Mouse (Mus musculus): ENCODE measurements at regions not wholly inside any gene's neighbourhood (a gene's known extent, or its start where the extent isn't known, plus 50 kb on each side); places are given as distances from the start of the nearest gene placed in this dataset.

DNA sequence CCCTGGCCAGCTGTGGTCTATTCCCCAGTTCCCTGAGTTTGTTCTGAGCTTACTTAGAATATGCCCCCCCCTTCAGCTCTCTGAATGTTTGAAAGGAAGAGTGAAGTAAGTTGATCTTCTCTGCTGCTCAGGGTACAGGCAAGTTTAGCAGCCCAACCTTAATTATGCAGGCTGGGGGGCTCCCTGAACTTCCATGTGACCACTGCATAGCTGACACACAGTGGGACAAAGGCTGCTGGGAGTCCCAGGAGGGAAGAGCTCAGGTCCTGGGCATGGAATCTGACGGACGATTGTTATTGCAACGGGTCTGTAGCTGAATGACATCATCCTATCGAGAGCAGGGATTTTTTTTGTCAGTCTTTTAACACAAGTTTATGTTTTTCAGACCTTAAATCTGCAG lies 148.8 kb downstream of the Ttc32 start:
- DNase-seq (ENCODE audit: low spot score): no peak
- no peak overlapping the region for H3K9ac ChIP-seq (ENCODE audit: low read length)
- H3K27ac ChIP-seq (replicated peaks): no peak overlapping the region
- H3K36me3 ChIP-seq (ENCODE audit: control insufficient read depth, insufficient read depth, low read length): no peaks in the 10 kb centered on the region
- H3K4me3 ChIP-seq (ENCODE audit: low read depth, low read length): no peak overlapping the region
- no peaks in the 10 kb centered on the region for H3K4me1 ChIP-seq (replicated peaks; ENCODE audit: control insufficient read depth, insufficient read depth)
- ATAC-seq (ENCODE audit: low FRiP score, low TSS enrichment): no peak
- H3K27me3 ChIP-seq (ENCODE audit: control insufficient read depth, insufficient read depth, low read length): no peaks in the 10 kb centered on the region
- TF ChIP-seq CTCF (IDR thresholded peaks at IDR 0.05; ENCODE audit: low read depth) (no peak), EP300 (optimal IDR thresholded peaks at IDR 0.05) (no peak)
- 27% methylated on average over 4 of the region's 4 CpGs for WGBS
- no peak overlapping the region for H3K4me2 ChIP-seq (replicated peaks; ENCODE audit: low read depth)
- H3K9me3 ChIP-seq (ENCODE audit: control insufficient read depth, low read length): no peaks in the 10 kb centered on the region

DNA sequence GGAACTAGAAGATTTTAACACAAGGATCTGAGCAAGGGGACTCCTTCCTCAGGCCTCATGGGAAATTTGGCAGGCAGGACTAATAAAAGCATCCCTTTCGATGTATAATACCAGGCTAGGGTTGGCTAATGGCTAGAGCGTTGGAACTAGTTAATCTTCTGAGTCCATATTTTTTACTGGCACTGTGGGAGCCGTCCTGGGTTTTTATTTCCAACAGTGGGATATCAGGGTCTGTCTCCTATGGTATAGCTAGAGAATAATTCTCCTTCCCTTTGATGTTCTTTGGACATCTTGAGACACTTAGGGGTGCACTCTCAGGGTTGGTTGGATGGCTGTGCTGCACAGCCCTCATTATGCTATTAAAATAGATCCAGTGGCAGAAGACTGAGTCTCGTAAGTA lies 150.9 kb downstream of the Ttc32 start:
- DNase-seq (ENCODE audit: low spot score) (no peak), ATAC-seq (ENCODE audit: low FRiP score, low TSS enrichment) (no peak)
- 85% methylated on average over 4 of the region's 4 CpGs for WGBS
- TF ChIP-seq EP300 (optimal IDR thresholded peaks at IDR 0.05): no peak
- TF ChIP-seq CTCF (IDR thresholded peaks at IDR 0.05; ENCODE audit: low read depth): no peak
- Histone ChIP-seq H3K27ac (replicated peaks) (no peak overlapping the region), H3K9ac (ENCODE audit: low read length) (no peak overlapping the region), H3K4me2 (replicated peaks; ENCODE audit: low read depth) (no peak overlapping the region), H3K4me1 (replicated peaks; ENCODE audit: control insufficient read depth, insufficient read depth) (no peaks in the 10 kb centered on the region), H3K27me3 (ENCODE audit: control insufficient read depth, insufficient read depth, low read length) (no peaks in the 10 kb centered on the region), H3K9me3 (ENCODE audit: control insufficient read depth, low read length) (no peaks in the 10 kb centered on the region), H3K36me3 (ENCODE audit: control insufficient read depth, insufficient read depth, low read length) (no peaks in the 10 kb centered on the region), H3K4me3 (ENCODE audit: low read depth, low read length) (no peak overlapping the region)

DNA sequence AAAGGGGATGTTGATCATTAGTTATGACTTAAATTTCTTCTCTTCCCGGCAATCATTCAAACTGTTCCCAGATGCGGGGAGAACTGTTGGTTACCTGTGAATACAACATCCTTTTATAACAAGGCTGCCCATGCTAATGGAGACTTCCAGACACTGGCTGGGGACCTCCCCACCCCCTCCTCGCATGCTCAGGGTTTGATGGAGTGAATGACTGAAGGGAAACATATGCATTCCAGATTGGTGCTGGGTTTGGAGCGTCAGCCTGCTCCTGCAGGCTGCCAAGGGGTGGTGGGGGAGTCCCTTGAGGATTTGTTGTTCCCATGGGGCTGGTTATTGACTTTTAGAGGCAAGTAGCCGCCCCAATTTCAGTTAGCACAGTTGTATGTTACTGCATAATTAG lies 161.9 kb downstream of the Ttc32 start:
- H3K27ac ChIP-seq (replicated peaks): no peak overlapping the region
- ATAC-seq (ENCODE audit: low FRiP score, low TSS enrichment) (no peak), DNase-seq (ENCODE audit: low spot score) (no peak)
- H3K4me3 ChIP-seq (ENCODE audit: low read depth, low read length): no peak overlapping the region
- no peak overlapping the region for H3K4me2 ChIP-seq (replicated peaks; ENCODE audit: low read depth)
- no peak overlapping the region for H3K9ac ChIP-seq (ENCODE audit: low read length)
- no peaks in the 10 kb centered on the region for H3K36me3 ChIP-seq (ENCODE audit: control insufficient read depth, insufficient read depth, low read length)
- 71% methylated on average over 5 of the region's 5 CpGs for WGBS
- H3K9me3 ChIP-seq (ENCODE audit: control insufficient read depth, low read length): no peaks in the 10 kb centered on the region
- no peaks in the 10 kb centered on the region for H3K4me1 ChIP-seq (replicated peaks; ENCODE audit: control insufficient read depth, insufficient read depth)
- no peaks in the 10 kb centered on the region for H3K27me3 ChIP-seq (ENCODE audit: control insufficient read depth, insufficient read depth, low read length)
- TF ChIP-seq EP300 (optimal IDR thresholded peaks at IDR 0.05): no peak
- TF ChIP-seq CTCF (IDR thresholded peaks at IDR 0.05; ENCODE audit: low read depth): no peak

DNA sequence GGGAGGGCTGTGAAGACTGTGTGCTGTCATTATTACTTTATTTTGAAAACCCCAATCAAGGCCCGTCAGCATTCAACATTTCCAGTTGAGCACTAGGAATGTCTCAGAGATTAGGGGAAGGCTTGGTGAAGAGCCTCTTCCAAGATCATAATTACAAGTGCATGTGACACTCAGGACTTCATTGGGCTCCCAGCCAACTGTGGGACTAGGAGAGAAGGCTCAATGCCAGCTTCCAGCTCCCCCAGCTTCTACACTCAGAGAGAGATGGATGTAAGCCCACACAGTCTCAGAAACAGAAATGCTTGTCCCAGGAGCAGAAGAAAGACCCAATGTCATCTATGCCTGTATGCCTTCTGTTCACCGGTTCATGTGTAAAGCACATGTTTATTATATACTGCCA lies 169.5 kb downstream of the Ttc32 start:
- H3K9ac ChIP-seq (ENCODE audit: low read length): no peak overlapping the region
- no peak overlapping the region for H3K4me3 ChIP-seq (ENCODE audit: low read depth, low read length)
- H3K27me3 ChIP-seq (ENCODE audit: control insufficient read depth, insufficient read depth, low read length): no peaks in the 10 kb centered on the region
- H3K36me3 ChIP-seq (ENCODE audit: control insufficient read depth, insufficient read depth, low read length): no peaks in the 10 kb centered on the region
- no peak for DNase-seq (ENCODE audit: low spot score)
- H3K4me1 ChIP-seq (replicated peaks; ENCODE audit: control insufficient read depth, insufficient read depth): no peaks in the 10 kb centered on the region
- WGBS: 81% methylated on average over 2 of the region's 2 CpGs
- H3K27ac ChIP-seq (replicated peaks): no peak overlapping the region
- no peak for ATAC-seq (ENCODE audit: low FRiP score, low TSS enrichment)
- no peaks in the 10 kb centered on the region for H3K9me3 ChIP-seq (ENCODE audit: control insufficient read depth, low read length)
- no peak for TF ChIP-seq CTCF (IDR thresholded peaks at IDR 0.05; ENCODE audit: low read depth)
- no peak for TF ChIP-seq EP300 (optimal IDR thresholded peaks at IDR 0.05)
- H3K4me2 ChIP-seq (replicated peaks; ENCODE audit: low read depth): no peak overlapping the region

DNA sequence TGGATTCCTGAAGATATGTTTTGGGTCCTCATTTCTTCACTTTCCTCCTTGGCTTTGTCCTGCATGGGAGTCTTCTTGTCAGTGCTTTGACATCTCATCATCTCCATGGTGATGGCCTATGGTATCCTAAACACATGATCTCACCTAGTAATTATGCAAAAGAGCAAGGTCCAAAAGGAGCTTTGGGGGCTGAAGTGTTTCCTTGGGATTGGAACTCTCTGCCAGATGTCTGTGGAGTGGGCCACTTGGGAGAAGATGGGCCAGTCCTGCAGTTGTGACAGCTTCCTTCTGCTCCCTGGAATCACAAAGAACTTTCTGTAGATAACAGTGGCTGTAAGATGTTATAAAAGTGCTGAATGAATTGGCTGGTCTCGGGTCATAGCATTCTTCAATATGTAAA lies 182.4 kb downstream of the Ttc32 start:
- DNase-seq (ENCODE audit: low spot score): no peak
- Histone ChIP-seq H3K9ac (ENCODE audit: low read length) (no peak overlapping the region), H3K27me3 (ENCODE audit: control insufficient read depth, insufficient read depth, low read length) (no peaks in the 10 kb centered on the region), H3K27ac (replicated peaks) (no peak overlapping the region), H3K4me2 (replicated peaks; ENCODE audit: low read depth) (no peak overlapping the region), H3K4me3 (ENCODE audit: low read depth, low read length) (no peak overlapping the region), H3K36me3 (ENCODE audit: control insufficient read depth, insufficient read depth, low read length) (no peaks in the 10 kb centered on the region), H3K9me3 (ENCODE audit: control insufficient read depth, low read length) (no peaks in the 10 kb centered on the region), H3K4me1 (replicated peaks; ENCODE audit: control insufficient read depth, insufficient read depth) (no peaks in the 10 kb centered on the region)
- no peak for TF ChIP-seq CTCF (IDR thresholded peaks at IDR 0.05; ENCODE audit: low read depth)
- no peak for TF ChIP-seq EP300 (optimal IDR thresholded peaks at IDR 0.05)
- WGBS: 56% methylated on average over 1 of the region's 1 CpGs
- no peak for ATAC-seq (ENCODE audit: low FRiP score, low TSS enrichment)

DNA sequence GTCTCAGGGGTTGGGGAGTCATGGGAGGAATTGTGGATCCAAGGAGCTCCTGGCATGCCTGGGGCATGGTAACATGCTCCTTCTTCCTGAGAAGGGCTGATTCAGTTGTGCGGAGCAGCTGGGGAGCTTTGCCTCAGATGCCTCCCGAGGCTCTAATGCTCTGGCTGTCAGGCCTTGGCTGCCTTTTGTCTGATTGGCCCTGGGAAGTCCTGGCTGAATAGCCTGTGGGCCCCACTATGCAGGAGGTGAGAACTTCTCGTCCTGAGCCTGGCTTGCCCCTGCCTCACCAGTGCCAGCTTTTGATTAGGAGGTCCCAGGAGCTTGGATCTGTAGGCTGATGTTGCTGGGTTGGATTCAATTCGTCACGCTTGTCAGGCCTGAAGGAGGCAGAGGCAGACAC lies 195.2 kb downstream of the Ttc32 start:
- Histone ChIP-seq H3K4me3 (ENCODE audit: low read depth, low read length) (no peak overlapping the region), H3K27ac (replicated peaks) (no peak overlapping the region), H3K4me1 (replicated peaks; ENCODE audit: control insufficient read depth, insufficient read depth) (no peaks in the 10 kb centered on the region), H3K27me3 (ENCODE audit: control insufficient read depth, insufficient read depth, low read length) (no peaks in the 10 kb centered on the region), H3K36me3 (ENCODE audit: control insufficient read depth, insufficient read depth, low read length) (no peaks in the 10 kb centered on the region), H3K9me3 (ENCODE audit: control insufficient read depth, low read length) (no peaks in the 10 kb centered on the region), H3K9ac (ENCODE audit: low read length) (no peak overlapping the region), H3K4me2 (replicated peaks; ENCODE audit: low read depth) (no peak overlapping the region)
- ATAC-seq (ENCODE audit: low FRiP score, low TSS enrichment) (no peak), DNase-seq (ENCODE audit: low spot score) (no peak)
- no peak for TF ChIP-seq CTCF (IDR thresholded peaks at IDR 0.05; ENCODE audit: low read depth)
- TF ChIP-seq EP300 (optimal IDR thresholded peaks at IDR 0.05): no peak
- 53% methylated on average over 5 of the region's 5 CpGs for WGBS
